Mouse (Mus musculus) neural tube, embryonic 10.5 days (tissue): ENCODE measurements at regions not wholly inside any gene's neighbourhood (a gene's known extent, or its start where the extent isn't known, plus 50 kb on each side); places are given as distances from the start of the nearest gene placed in this dataset.

ENCODE experiments used
- DNase-seq: peaks from one replicate; pipeline ENCODE4 v3.0.0-alpha.2; 2017; ENCODE audit warnings: low spot score; ENCODE audit errors: extremely low spot score

DNA sequence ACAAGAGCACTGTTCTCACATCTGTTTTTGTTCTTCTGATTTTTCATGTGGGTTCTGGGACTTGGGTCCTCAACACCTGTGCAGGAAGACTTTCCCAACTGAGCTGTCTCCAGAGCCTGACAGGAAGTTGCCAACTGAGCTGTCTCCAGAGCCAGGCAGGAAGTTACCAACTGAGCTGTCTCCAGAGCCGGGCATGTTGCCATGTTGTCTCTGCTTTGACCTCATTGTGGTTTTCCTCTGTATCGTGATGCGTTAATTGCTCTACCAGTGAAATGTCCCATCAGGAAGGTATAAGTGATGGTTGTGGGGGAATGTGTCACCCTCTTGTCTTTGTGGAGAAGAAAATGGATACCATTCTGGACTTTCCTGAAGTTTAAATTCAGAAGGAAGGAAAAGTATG is 54.4 kb upstream of the Olfm4 start:
- DNase-seq: no peak

DNA sequence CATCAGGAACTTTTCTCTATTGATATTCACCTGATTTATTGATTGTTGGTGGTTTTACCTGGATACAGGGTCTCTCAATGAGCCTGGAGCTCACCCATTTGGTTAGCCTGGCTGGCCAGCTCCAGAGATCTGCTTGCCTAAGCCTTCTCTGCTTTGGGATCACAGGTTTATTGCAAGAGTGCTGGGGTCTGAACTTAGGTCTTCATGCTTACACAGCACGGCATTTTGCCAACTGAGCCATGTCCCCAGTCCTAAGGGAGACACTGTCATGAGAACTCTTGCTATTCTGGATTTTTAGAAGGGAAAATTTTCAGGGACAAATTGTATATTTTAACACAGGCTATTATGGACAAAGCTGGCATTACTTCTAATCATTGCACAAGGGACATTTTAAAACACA is 56.7 kb upstream of the Olfm4 start:
- DNase-seq: no peak

DNA sequence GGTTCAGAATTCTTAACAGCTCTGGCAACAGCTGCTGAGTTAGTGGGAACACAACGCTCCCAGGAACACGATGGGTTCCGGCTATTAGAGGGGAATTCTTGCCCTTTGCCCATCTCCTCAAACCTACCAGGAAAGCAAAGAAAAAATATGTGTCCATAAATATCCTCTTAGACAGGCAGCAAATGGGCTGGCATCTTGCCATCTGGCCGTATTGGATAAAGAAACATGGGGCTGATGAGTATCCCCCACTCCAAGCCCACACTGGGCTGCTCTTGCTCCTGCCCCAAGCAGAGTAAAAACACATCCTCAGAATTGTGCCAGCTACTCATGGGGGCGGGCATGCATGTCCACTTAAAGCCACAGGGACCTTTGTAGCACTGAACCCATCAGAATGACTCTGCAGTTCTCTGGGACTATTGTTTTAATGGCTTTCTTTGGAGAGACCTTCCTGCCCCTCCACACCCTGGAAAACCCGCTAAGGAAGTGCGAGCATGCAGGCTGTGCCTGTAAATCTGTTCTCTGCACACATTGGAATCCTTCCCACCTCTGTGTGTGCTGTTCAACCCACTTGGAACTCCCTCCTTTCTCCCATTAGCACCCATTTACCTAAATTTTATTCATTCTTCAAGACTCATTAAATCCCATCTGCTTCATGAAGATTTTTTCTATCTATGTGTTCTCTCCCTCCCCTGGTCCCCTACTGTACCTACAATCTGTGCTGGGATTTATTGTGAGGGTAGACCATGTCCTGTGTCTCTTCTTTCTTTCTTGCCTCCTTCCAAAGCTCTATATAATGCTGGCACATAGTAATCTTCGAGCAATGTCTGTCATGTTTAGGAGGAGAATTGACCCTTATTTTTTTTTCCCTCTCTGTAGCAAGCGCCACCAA is 66.7 kb upstream of the Olfm4 start:
- no peak for DNase-seq

DNA sequence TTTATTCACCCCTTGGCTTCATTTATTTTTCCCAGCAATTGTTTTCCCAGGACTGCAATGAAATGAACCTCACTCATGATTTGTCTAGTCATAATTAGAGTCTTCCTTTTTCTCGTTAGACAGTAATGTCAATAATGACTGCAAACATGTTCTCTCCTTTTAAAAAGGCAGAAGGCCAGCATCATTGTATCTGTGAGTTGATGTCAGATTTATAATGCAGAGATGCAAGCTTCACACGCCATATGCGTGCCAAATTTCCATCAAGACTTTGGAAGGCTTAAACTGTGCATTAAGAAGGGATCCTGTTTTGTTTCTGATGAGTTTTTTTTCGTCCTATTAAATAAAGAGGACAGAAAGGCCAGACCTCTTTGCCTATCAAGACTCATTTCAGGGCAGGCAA is 68.9 kb upstream of the Olfm4 start:
- no peak for DNase-seq

DNA sequence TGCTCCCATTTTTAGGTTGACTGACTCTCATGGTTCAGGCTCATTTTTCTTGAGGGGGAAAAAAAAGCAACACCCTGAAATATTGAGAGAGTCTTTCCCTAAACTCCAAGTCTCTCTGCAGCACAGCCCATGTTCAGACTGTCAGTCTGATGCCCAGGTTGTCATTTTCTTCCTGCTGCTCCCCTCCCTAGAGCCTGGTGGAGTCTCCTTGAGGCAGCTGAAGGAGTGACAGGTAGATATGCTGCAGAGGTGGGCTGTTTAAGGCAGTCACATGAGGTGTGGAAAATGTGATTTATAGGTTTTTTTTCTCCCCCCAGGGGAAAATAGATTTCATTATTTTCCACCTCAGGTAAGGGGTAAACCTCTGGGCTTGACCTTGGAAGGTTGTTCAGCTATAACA is 70.6 kb upstream of the Olfm4 start:
- DNase-seq: no peak

DNA sequence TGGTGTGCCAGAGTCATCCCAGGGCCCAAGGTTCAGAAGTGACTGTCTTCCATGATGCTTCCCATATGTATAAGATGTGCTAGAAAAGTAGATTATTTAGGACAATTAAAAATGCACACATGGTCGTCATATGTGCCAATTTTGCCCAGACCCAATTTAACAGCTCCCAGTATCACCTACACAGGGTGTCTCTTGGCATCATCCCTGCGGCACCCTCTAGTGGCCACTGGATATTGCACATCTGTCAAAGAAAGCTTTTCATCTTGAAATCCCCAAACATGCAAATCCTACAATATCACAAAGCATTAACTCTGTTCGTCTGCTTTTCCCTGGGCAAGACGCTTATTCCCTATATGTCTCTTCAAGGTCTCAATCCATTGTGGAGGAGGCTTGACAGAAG is 71.3 kb upstream of the Olfm4 start:
- DNase-seq: peak; percentile 54

DNA sequence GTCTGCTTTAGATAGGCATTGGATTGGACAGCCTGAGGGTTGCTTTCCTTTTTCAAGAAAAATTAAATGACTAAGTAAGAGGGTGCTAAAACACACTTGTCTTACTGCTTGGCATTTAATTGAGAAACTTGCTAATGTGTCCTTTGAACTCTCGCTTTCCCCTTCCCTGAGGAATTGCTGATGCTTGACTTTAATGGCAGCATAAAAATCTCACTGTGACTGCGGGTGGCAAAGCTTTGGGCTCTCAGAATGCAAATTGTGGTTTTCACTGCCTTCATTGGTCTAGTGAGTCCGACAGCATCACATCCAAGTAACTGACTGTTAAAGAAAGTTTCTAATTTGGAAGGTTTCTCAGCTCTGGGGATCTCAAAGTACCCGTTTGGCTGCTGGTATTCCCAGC is 76.1 kb upstream of the Olfm4 start:
- DNase-seq: no peak

DNA sequence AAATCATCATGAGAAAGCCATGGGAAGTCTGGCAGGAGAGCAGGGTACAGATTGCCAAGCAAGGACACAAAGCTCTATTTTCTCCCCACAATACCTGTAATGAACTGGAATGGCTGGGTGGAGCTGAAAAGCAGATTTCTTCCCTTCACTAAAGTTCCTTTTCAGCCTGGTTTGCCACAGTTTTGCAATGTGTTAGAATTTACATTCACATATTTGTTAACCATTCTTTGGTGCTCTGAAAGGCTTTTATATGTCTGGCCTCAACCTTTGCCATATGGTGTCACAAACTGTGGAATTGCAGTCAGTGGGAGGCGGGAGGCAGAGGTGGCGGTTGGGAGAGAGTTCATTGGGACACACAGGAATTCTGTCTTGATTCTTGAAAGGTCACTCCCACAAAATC is 78.3 kb upstream of the Olfm4 start:
- no peak for DNase-seq

DNA sequence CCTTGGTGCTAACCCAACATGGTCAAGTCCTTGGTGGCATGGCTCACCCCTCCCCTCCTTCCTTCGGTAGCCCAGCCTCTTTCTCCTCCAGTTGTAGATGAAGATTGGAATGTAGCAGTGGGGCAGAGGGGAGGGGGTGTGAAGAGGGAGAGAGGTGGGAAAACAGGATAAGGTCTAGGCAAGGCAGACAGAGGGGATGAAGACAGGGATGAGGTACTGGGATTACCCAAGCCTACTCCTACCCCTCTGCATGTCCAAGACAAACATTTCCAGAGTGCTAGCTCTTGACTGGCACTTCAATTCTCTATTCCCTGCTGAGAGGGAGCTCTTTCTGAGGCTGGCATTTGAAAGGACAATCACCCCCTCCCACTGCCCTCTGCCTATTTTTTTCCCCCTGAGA is 81.5 kb upstream of the Olfm4 start:
- DNase-seq: no peak

DNA sequence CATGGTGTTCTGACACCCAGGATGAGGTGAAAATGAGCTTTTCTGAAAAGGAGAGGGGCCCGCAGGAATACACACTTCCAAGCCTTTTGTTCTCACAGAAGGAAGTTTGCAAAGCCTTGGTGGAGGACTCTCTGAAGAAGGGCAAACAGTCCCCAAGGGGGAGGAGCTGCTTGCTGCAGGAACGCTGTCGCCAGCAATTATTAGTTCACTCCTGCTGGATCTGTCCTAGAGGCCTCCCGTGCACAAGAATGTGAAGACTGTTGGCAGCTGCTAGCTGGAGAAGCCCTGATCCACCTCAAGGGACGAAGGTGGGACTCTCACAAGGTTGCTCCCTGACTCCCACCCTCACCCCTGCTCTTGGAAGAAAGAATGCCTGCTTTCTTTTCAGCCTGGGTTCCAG is 85.6 kb upstream of the Olfm4 start:
- DNase-seq: no peak

DNA sequence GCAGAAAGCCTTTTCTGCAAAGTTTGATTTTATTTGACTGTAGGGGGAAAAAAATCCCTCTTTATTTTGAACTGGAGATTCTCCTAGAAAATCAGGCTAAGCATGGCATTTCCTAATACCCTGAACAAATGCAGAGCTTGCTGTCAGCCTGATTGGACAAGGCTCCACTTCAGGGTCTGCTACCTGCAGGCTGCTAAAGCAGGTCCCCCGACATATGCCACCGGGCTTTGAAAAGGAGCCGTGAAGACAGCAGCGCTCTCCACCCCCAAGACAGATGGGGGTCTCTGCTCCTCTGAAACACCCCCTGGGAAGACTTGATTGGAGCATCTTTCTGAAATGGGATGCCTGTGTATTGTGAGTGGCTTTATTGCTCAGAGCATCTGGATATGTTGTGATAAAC is 90.6 kb upstream of the Olfm4 start:
- no peak for DNase-seq

DNA sequence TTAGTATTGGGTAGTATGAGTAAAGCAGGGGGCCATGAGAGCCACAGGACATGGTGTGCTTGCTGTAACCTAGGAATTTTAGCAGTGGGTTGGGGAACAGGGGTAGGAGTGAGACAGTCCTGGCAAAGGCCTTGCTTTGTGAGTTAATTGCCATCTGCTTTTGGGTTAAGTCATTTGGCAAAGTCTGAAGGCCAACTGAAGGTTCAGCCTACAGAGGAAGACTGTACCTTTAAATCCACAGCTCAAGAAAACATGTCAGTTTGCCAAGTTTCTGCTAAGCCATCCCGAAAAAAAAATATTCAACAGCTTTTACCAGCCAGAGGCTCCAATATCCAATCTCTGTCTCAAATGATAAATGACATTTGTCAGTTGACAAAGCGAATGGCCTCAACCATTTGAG is 93.2 kb upstream of the Olfm4 start:
- no peak for DNase-seq

DNA sequence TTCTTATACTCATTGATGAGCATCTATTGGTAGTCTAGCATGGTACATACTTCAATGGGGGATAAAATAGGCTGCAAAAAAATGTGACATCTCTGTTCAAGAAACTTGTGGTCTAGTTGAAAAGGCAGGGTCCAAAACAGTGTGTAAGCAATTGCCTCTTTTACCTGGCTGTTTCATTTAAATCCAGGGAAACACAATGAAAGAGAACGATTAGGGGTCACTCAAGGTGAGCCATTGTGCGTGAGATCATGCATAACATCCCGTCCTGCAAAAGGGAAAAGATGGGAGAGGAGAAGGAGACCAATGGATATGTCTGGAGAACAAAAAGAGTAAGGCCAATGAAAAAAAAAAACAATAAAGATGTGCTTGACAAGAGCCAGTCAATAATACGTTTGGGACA is 93.6 kb upstream of the Olfm4 start:
- no peak for DNase-seq

DNA sequence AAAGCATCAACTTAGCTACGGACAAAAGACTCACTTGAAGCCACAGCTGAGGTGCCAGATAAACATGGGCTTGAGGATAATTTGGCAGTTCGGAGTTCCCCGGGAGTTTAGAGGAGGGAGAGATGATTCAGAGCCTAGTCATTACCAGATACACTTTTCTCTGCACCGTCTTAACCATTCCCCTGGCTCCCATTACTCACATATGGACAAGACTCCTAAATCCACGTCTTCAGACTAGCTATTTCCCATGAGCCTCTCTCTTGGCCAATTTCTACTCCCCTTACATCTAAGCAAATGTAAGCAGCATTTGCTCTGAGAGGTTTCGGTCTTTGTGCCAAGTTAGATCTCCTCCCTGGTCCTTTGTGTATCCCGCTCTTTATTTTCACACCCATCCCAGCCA is 100.4 kb upstream of the Olfm4 start:
- no peak for DNase-seq

DNA sequence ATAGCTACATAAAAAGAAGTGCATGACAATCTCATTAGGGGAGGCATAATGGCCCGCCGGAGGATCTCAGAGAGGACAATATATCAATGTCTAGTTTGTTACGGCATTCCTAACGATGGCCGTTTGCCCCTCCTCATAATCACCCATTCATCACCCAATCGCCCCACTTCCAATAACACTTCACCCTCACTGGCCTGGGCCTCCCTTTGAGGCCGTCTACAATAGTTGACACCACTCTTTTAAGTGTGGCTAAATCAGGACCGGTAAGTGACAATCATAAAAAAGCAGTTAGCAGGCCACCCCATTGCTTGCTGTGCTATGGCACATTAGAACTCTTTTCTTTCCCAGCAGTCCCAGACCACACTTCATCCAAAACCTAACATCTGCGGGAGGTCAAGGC is 102.2 kb upstream of the Olfm4 start:
- peak; percentile 57 for DNase-seq

DNA sequence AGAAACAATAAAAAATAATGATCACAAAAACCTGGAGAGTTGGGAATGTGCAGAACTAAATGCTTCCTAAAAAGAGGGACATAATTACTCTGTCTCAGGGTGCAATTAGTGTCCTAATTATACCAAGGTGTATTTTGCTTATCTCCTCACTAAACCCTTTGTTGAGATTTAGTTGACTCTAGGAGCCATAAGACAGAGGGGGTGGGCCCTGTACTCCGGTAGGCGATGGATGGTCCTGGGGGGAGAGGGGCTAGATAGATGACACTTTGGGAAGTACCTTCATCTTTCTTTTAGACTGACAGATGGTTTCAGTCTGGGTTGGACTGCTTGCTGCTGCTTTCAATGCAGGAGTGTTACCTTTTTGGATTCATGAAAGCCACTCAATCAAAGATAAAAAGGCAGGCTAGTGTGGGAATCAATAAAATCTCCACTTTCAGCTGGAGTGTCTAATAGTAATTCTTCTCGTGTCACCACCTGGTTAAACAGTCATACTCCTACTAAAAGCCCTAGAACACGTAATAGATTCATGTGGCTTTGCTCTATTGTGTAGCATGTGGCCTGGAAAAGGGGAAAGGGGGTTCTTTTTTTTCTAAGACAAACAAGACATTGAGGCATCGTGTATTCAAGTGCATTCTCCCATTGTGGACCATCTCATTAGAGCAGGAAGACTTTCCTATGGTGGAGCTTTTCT is 103.7 kb upstream of the Olfm4 start:
- no peak for DNase-seq

DNA sequence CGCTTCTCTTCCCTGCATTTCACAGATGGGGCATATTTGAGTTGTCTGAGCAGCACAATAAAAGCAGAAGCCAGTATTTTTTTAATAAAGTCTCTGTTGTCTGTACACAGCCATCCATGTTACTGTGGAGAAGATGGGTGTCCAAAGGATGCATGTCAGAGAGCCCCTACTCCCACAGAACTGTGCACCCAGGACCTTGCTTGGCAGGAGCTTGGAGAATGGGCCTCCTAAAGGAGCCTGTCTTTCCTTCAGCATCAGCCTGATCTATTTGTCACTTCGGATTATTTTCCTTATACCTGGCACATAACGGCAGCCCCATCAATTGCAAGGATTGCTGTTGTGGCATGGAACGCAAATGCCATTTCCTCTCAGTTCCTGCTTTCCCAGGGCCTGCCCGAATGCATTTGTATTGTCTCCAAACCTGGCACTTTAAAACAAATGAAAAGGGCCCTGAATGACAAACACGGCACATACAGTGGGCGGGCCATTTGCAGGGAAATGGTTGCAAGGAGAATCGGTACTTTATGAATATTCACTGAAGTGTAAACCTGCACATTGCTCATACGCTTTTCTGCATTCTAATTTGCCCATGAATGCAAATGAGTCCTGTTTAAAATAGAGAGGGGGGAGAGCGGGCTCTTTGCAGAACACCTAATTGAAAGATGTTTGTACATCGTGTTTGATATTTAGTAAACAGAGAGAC is 104.4 kb upstream of the Olfm4 start:
- DNase-seq: no peak

DNA sequence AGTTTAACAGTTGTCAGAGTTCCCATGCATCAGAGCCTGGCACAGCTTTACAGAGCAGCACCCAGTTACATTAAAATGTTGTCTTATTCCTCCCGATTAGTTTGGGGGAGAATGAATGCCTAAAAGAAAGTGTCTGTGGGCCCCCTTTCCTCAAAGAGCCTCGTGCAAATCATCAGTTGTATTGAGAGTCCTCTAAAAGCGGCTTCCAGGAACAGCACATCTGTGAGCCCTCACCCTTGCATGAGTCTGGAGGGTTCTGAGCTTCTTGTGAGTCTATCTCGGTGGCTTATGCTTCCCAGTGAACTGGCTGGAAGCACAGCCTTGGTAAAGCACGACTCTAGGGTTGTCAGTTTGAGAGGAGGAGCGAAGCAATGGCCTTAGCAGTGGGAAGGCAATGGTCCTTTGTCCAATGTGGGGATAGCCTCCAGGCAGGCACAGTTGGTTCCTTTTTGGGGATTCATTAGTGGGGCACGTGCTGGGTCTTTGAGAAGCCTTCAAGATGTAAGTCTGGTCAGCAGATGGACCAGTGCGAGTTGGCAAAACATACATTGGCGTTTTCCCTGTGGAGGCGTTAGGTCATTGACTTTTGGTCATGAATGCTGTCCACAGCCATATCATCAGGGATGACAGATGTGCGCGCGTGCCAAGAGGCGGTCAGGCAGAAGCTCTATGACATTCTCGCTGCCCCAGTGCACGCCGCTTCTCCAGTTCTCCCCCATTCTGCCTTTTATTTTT is 105.4 kb upstream of the Olfm4 start:
- DNase-seq: no peak

DNA sequence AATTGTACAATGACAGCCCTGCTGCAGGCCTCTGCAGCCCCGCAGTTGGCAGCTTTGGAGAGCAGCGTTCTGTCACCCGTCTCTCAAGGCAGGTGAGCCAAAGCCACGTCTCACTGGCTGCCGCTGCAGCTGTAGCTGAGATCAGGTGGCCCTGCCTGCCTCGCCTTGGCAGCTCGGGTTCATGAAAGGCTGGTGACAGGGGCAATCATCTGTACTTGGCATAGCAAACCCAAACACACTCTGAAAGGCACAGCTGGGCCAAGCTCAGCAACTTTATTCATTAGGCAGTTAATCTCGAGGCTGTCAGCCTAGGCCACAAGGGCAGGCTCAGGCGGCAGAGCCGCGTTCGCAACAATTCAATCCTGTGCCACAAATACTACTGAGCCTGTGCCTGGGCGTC is 102.0 kb upstream of the Pcdh8 start:
- peak; percentile 53 for DNase-seq

DNA sequence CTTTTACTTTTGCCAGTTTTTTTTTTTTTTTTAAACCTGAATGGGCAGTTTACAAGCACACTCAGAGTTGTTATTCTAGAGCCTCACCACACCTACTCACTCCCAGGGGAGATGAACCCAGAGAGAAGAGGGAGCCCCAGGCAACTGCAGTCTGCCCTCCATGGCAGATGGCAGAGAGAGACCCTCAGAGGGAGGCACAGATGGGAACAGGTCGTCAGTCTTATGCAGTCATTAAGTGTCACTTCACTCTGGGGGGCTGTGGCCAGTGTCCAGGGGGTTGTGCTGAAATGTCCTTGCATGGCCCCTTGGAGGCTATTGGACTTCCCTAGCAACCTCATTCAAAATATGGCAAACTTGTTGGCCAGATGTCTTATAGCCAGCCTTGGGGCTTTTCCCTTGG is 101.3 kb upstream of the Pcdh8 start:
- no peak for DNase-seq

DNA sequence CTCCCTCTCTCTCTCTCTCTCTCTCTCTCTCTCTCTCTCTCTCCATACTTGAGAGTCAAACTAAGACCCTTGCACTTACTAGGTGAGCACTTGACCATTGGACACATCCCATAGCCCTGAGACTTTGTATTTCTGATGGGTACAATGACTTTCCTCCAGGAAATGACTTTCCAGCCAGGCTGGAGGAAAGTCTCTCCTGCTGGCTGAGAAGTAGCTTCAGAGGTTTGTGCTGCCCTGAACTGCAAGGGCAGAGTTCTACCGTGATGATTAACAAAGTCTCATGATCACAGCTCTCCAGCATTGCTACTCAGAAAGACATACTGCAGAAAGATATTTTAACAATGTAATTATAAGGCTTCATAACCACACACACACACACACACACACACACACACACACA is 98.2 kb upstream of the Pcdh8 start:
- DNase-seq: no peak

DNA sequence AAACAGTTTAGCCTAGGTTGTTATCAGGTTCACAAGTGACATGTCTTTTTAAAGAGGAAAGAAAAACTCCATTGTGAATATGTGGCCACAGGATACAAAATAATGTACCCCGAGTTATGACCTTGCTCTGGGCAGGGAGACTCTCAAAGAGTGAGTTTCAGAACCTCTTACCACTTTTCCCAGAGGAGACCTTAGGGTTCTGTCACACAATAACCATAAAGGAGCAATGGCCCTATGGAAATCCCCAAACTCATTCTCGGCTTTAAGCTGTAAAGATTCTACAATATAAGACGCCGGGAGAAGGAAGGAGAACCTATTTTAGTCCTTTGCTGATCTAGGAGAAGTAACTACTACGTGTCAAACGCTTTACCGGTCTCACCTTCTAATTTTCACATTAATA is 85.1 kb upstream of the Pcdh8 start:
- no peak for DNase-seq
